Mouse (Mus musculus) limb, embryonic 11.5 days (tissue): ENCODE results near the gene Tdrd5. TPM values are rescaled to one million over a fixed set of nuclear protein-coding genes. Genes with fewer than 3 reads are reported as not detected.
"Not testable (repeated sequence)": the region's sequence is repeated elsewhere in the genome, so short reads cannot be mapped to it uniquely, and the experiment has no call there.

Experiments used
- ATAC-seq: fragments of 200-750 bp; cut with Nextera tagmentation; 2 replicates; pipeline ENCODE4 v1.8.0; 2017; ENCODE audit warnings: low read depth; ENCODE audit not compliant: insufficient number of reproducible peaks, low FRiP score, low TSS enrichment
- DNase-seq: peaks from one replicate; pipeline ENCODE4 v3.0.0-alpha.2; 2015; ENCODE audit warnings: low spot score
- H3K27ac ChIP-seq: fragments of 300-500 bp; sonication (generic); replicated peaks from 2 replicates; pipeline ENCODE4 v1.5.1; 2014; ENCODE audit warnings: low read depth, mild to moderate bottlenecking, low read length
- H3K27me3 ChIP-seq: fragments of 300-500 bp; sonication (generic); 2 replicates; pipeline ENCODE4 v1.6.1; 2014; ENCODE audit warnings: mild to moderate bottlenecking, low read length, mixed read lengths; ENCODE audit not compliant: control insufficient read depth, insufficient read depth
- H3K36me3 ChIP-seq: fragments of 300-500 bp; sonication (generic); 2 replicates; pipeline ENCODE4 v1.6.1; 2014; ENCODE audit warnings: mild to moderate bottlenecking, low read length, moderate library complexity, mixed read lengths; ENCODE audit not compliant: control insufficient read depth, insufficient read depth
- H3K4me1 ChIP-seq: fragments of 300-500 bp; sonication (generic); 2 replicates; pipeline ENCODE4 v1.6.1; 2014; ENCODE audit warnings: low read length, mixed read lengths; ENCODE audit not compliant: control insufficient read depth, insufficient read depth
- H3K4me2 ChIP-seq: fragments of 300-500 bp; sonication (generic); 2 replicates; pipeline ENCODE4 v1.6.1; 2014; ENCODE audit warnings: low read depth, mild to moderate bottlenecking, moderate library complexity; ENCODE audit not compliant: severe bottlenecking
- H3K4me3 ChIP-seq: fragments of 300-500 bp; sonication (generic); 2 replicates; pipeline ENCODE4 v1.5.1; 2014; ENCODE audit warnings: low read depth, low read length
- H3K9ac ChIP-seq: fragments of 300-500 bp; sonication (generic); 2 replicates; pipeline ENCODE4 v1.6.1; 2014; ENCODE audit warnings: mild to moderate bottlenecking, low read length
- H3K9me3 ChIP-seq: fragments of 300-500 bp; sonication (generic); 2 replicates; pipeline ENCODE4 v1.6.1; 2016; ENCODE audit warnings: low read length; ENCODE audit not compliant: control insufficient read depth
- WGBS: fragments of 180-500 bp; shearing (Covaris S2); extraction: QIAGEN DNeasy Blood & Tissue Kit; methylation state at CpG from one replicate; pipeline ENCODE4 v1.1.7; 2014; 5-methylcytosine and 5-hydroxymethylcytosine counted together
- polyA plus RNA-seq: library from polyadenylated mRNA; unstranded; fragments of >200 nt; fragmentation: Nextera tagmentation; extraction: Ambion mirVana; gene quantifications from 2 replicates; pipeline ENCODE4 v1.2.1, GENCODE M21; 2014

Tdrd5 gene
- polyA plus RNA-seq, 1 experiment from 2014 or later: not detected

GRCm38 (mm10) chr1:156273647-156274046, 29.8 kb downstream of the Tdrd5 start:
- H3K27ac ChIP-seq: no peak overlapping the region
- ATAC-seq (no peak), DNase-seq (no peak)
- H3K4me3 ChIP-seq: no peak overlapping the region
- H3K4me2 ChIP-seq: no peak overlapping the region
- no peaks in the 10 kb centered on the region for H3K4me1 ChIP-seq
- H3K27me3 ChIP-seq: no peaks in the 10 kb centered on the region
- no peaks in the 10 kb centered on the region for H3K36me3 ChIP-seq
- H3K9ac ChIP-seq: no peak overlapping the region
- H3K9me3 ChIP-seq: no peaks in the 10 kb centered on the region
- 56% methylated on average over 7 of the region's 7 CpGs for WGBS

- no peaks in the 10 kb centered on the region for H3K9me3 ChIP-seq
- no peak overlapping the region for H3K27ac ChIP-seq
- no peak overlapping the region for H3K4me2 ChIP-seq
- no peaks in the 10 kb centered on the region for H3K36me3 ChIP-seq
- DNase-seq (no peak), ATAC-seq (no peak)
- no peaks in the 10 kb centered on the region for H3K4me1 ChIP-seq
- WGBS: 48% methylated on average over 5 of the region's 5 CpGs
- H3K4me3 ChIP-seq: no peak overlapping the region
- H3K9ac ChIP-seq: no peak overlapping the region
- no peaks in the 10 kb centered on the region for H3K27me3 ChIP-seq
These were observed 31.8 kb downstream of the Tdrd5 start for GRCm38 (mm10) chr1:156271654-156272053.

- 84% methylated on average over 9 of the region's 9 CpGs for WGBS
- Histone ChIP-seq H3K4me2 (no peak overlapping the region), H3K4me1 (no peaks in the 10 kb centered on the region), H3K9ac (no peak overlapping the region), H3K9me3 (no peaks in the 10 kb centered on the region), H3K4me3 (no peak overlapping the region), H3K27me3 (no peaks in the 10 kb centered on the region), H3K27ac (no peak overlapping the region), H3K36me3 (no peaks in the 10 kb centered on the region)
- DNase-seq: no peak
- no peak for ATAC-seq
These were observed 33.0 kb downstream of the Tdrd5 start for GRCm38 (mm10) chr1:156270471-156270870.

GRCm38 (mm10) chr1:156268546-156268945, 34.9 kb downstream of the Tdrd5 start:
- H3K4me3 ChIP-seq, H3K9me3 ChIP-seq, H3K27me3 ChIP-seq, DNase-seq, H3K4me2 ChIP-seq, H3K36me3 ChIP-seq, H3K9ac ChIP-seq, H3K4me1 ChIP-seq, H3K27ac ChIP-seq, ATAC-seq: not testable (repeated sequence)
- 31% methylated on average over 3 of the region's 3 CpGs for WGBS

- 88% methylated on average over 8 of the region's 8 CpGs for WGBS
- H3K27ac ChIP-seq: no peak overlapping the region
- ATAC-seq: no peak
- no peaks in the 10 kb centered on the region for H3K27me3 ChIP-seq
- no peak overlapping the region for H3K4me3 ChIP-seq
- DNase-seq: no peak
- H3K9me3 ChIP-seq: no peaks in the 10 kb centered on the region
- H3K4me1 ChIP-seq: no peaks in the 10 kb centered on the region
- H3K4me2 ChIP-seq: no peak overlapping the region
- no peak overlapping the region for H3K9ac ChIP-seq
- H3K36me3 ChIP-seq: no peaks in the 10 kb centered on the region
These were observed 39.5 kb downstream of the Tdrd5 start for GRCm38 (mm10) chr1:156263946-156264345.

- no peaks in the 10 kb centered on the region for H3K9me3 ChIP-seq
- no peaks in the 10 kb centered on the region for H3K27me3 ChIP-seq
- no peak overlapping the region for H3K27ac ChIP-seq
- H3K9ac ChIP-seq: no peak overlapping the region
- DNase-seq: peak; percentile 84
- ATAC-seq: no peak
- WGBS: 48% methylated on average over 2 of the region's 2 CpGs
- no peaks in the 10 kb centered on the region for H3K36me3 ChIP-seq
- H3K4me2 ChIP-seq: no peak overlapping the region
- no peak overlapping the region for H3K4me3 ChIP-seq
- H3K4me1 ChIP-seq: no peaks in the 10 kb centered on the region
These were observed 40.1 kb downstream of the Tdrd5 start for GRCm38 (mm10) chr1:156263352-156263751.

- ATAC-seq: no peak
- Histone ChIP-seq H3K9me3 (no peaks in the 10 kb centered on the region), H3K9ac (no peak overlapping the region), H3K27ac (no peak overlapping the region), H3K4me3 (no peak overlapping the region), H3K27me3 (no peaks in the 10 kb centered on the region), H3K36me3 (no peaks in the 10 kb centered on the region), H3K4me2 (no peak overlapping the region), H3K4me1 (no peaks in the 10 kb centered on the region)
- WGBS: 85% methylated on average over 4 of the region's 4 CpGs
- DNase-seq: no peak
These were observed 48.6 kb downstream of the Tdrd5 start for GRCm38 (mm10) chr1:156254866-156255265.

- not testable (repeated sequence) for DNase-seq, H3K4me1 ChIP-seq, H3K9me3 ChIP-seq, H3K36me3 ChIP-seq, H3K27ac ChIP-seq, ATAC-seq, H3K4me3 ChIP-seq, H3K9ac ChIP-seq, H3K27me3 ChIP-seq, H3K4me2 ChIP-seq
- WGBS: 92% methylated on average over 4 of the region's 4 CpGs
These were observed 52.4 kb downstream of the Tdrd5 start for GRCm38 (mm10) chr1:156251096-156251495.

GRCm38 (mm10) chr1:156247893-156248292, 55.6 kb downstream of the Tdrd5 start:
- WGBS: 40% methylated on average over 3 of the region's 3 CpGs
- H3K4me2 ChIP-seq: no peak overlapping the region
- no peaks in the 10 kb centered on the region for H3K36me3 ChIP-seq
- H3K4me1 ChIP-seq: no peaks in the 10 kb centered on the region
- DNase-seq (no peak), ATAC-seq (no peak)
- no peak overlapping the region for H3K9ac ChIP-seq
- no peak overlapping the region for H3K4me3 ChIP-seq
- H3K9me3 ChIP-seq: no peaks in the 10 kb centered on the region
- H3K27me3 ChIP-seq: no peaks in the 10 kb centered on the region
- no peak overlapping the region for H3K27ac ChIP-seq
